Mouse (Mus musculus) Patski (cell line): ENCODE measurements around the gene Asb10. TPM values are rescaled to one million over a fixed set of nuclear protein-coding genes. Genes with fewer than 3 reads are reported as not detected.

ENCODE experiments used
- ATAC-seq: fragments of 100-300 bp; one replicate; pipeline ENCODE4 v1.8.0; 2021
- CTCF ChIA-PET: fragments of 350-600 bp; sonication (Branson Sonifier 250); formaldehyde crosslinking; loops from one replicate; lab custom pipeline; 2022; ENCODE audit warnings: inconsistent platforms; lab: Charles Lee
- POLR2A ChIA-PET: fragments of 350-600 bp; sonication (Branson Sonifier 250); formaldehyde crosslinking; loops from one replicate; lab custom pipeline; 2022; ENCODE audit warnings: antibody characterized with exemption, inconsistent platforms; lab: Charles Lee
- DNase-seq: peaks from one replicate; pipeline ENCODE4 v3.0.0-alpha.2; 2011; ENCODE audit warnings: low read depth, low spot score
- H3K27me3 ChIP-seq: fragments of 371-371 bp; one replicate; pipeline ENCODE4 v1.5.1; 2021
- CTCF ChIP-seq: fragments of 100-300 bp; IDR thresholded peaks from one replicate; pipeline ENCODE4 v1.5.1; 2021
- in situ Hi-C: fragments of 300-500 bp; cut with MboI; formaldehyde crosslinking; loops from 3 replicates; pipeline ENCODE4 v1.11.1; 2018; ENCODE audit warnings: low pct_unique_long_range_greater_than_20kb, mixed read lengths
- polyA plus RNA-seq: library from polyadenylated mRNA; unstranded; gene quantifications from one replicate; pipeline ENCODE4 v1.2.3, GENCODE M21; 2021

The Asb10 gene
- polyA plus RNA-seq, 1 experiment from 2014 or later, result not detected

DNA sequence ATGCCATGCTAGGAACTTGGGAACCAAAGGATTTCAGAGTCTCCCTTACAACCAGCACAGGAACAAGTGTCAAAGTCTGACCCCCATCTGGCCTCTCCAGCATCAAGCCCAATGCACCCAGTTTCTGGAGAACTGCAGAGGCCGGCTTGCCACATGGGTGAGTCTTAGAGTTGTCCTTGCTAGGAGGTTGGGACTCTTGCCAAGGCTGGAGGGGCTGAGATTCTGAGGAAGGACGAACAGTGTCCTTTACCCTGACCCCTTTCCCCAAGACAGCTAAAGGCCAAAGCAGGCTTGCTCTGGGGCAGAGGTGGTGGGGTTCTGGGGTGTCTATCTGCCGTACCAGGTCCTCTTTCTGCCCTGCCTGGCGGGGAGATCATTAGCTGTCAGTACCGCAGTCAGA lies 4.3 kb downstream of the Asb10 start:
- no peak for ATAC-seq
- ChIA-PET CTCF (no interaction called here), POLR2A (no interaction called here)
- peaks cover 5% of the 10 kb centered on the region for H3K27me3 ChIP-seq
- DNase-seq, result no peak
- in situ Hi-C loops, result no loop called here
- TF ChIP-seq CTCF, result no peak

DNA sequence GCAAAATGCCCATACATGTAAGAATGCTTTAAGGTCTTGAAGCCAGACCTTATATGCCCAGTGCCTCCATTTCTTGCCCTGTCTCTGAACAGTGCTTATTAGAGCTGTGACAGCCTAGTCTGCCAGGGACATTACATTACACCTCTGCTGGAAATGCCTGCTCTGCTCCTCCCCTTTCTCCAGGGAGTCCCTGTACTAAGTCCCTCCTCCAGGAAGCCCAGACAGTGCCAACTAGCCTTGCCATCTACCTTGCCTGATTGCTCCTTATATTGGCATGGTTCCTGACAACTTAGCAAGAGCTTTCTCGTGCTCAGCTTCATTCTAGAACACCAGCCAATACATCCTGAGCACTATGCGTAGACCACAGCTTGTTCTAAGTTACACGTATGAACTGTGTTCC lies 5.0 kb downstream of the Asb10 start:
- ChIA-PET CTCF (interaction anchor here (1.8 kb wide), 1 partner anchor 61 kb away, joined by 5 read pairs; no protein-coding TSS in a partner anchor), POLR2A (no interaction called here)

DNA sequence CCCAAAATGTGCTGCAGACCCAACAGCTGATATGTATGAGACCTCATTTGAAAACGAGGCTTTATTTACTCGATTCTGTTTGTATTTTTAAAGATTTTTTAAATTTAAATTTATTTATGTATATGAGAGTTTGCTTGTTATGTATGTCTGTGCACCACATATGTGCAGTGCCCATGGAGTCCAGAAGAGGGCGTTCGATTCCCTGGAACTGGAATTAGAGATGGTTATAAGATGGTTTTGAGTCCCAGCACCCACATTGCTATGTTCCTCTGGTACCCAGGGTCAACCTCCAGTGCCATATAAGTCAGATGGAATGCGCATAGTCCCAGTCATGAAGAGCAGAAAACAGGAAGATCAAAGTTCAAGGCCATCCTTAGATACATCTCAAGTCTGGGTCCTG lies 6.5 kb downstream of the Asb10 start:
- ATAC-seq (no peak), DNase-seq (no peak)
- peaks cover 13% of the 10 kb centered on the region for H3K27me3 ChIP-seq
- TF ChIP-seq CTCF, result no peak
- CTCF ChIA-PET, result interaction anchor here (1.1 to 1.8 kb wide), 2 partner anchors 17 to 63 kb away, joined by 4 to 5 read pairs; no protein-coding TSS in a partner anchor
- POLR2A ChIA-PET, result no interaction called here
- in situ Hi-C loops, result no loop called here

More for the DNA sequence above, 5.0 kb downstream of the Asb10 start:
- in situ Hi-C loops, result no loop called here
- ATAC-seq (no peak), DNase-seq (no peak)
- H3K27me3 ChIP-seq, result peaks cover 8% of the 10 kb centered on the region
- TF ChIP-seq CTCF, result no peak

DNA sequence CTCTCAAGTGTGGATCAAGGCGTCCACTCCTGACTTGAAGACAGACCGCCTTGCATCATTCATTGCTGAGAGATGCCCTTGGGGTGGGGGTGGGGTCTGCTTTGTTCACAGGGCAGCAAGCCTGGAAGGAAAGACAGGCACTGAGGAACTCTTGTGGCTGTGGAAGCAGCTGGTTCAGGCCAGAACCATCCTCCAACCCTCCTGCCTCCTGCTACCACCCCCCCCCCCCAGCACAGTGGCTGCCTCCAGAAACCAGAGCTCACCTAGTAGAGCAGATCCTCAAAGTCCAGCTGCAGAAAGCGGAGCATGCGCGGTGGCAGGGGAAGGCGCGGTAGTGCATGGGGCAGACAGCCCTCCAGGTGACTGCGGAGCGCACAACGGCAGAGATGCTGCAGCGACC lies 7.4 kb downstream of the Asb10 start:
- in situ Hi-C loops, result no loop called here
- no peak for DNase-seq
- POLR2A ChIA-PET, result no interaction called here
- CTCF ChIA-PET, result interaction anchor here (1.1 kb wide), 1 partner anchor 16 kb away, joined by 4 read pairs; no protein-coding TSS in a partner anchor
- peaks cover 18% of the 10 kb centered on the region for H3K27me3 ChIP-seq
- no peak for TF ChIP-seq CTCF
- no peak for ATAC-seq

DNA sequence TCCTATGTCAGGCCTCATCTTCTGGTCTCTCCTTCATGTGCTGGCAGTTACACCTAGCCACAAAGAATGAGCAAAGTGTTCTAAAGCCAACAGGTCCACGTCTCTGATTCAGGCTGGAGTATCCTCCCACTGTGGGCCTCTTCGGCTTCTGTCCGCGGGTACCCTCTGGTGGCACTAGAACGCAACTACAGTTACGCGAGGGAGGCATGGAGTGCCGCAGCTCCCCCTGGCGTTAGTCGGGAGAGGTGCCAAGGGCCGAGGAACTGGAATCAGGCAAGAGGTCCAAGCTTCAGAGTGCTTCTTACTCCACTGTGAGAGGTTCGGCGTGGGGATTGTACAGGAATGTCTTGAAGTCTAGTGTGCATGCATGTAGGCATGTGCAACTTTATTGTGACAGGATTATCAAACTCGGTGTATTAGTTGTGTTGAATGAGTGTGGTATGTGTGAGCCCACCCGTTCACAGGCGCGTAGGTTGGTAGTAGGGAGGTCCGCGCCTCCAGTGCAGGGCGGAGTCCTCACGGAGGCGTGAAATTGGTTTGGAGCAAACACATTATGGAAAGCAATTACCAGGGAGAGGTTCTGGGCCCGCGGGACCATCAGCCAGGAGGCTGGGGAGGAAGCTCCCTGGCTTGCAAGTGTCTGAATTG lies 10.6 kb downstream of the Asb10 start:
- in situ Hi-C loops, result no loop called here
- POLR2A ChIA-PET, result interaction anchor here (1.0 kb wide), 1 partner anchor 14 kb away, joined by 3 read pairs; no protein-coding TSS in a partner anchor
- CTCF ChIA-PET, result interaction anchor here (0.7 to 3.4 kb wide), 16 partner anchors 8 to 135 kb away, joined by 3 to 10 read pairs (median 3); partner anchors contain the start of genes 4931409K22Rik and Asb10
- ATAC-seq, result peak; percentile 82
- H3K27me3 ChIP-seq, result peaks cover 40% of the 10 kb centered on the region
- peak; percentile 58 for DNase-seq
- peak; percentile 100 for TF ChIP-seq CTCF

DNA sequence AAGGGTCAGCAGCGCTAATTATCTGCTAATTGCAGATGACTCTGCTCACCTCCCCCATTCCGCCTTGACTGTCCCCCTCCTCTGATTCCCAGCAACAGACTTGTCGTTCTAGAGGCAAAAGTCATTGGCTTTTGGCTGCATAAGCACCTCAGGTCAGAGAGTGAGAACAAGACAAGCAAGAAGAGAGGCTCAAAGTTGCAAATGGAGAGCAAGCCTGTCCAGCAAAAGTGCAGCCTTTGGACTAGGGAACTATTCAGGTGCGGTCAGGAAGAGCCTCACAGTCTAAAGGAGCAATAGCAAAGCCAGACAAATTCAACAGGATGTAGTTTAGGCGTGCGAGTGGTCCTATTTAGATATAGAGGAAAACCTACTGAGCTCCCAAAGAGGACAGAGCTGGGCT lies 13.0 kb downstream of the Asb10 start:
- no peak for TF ChIP-seq CTCF
- ATAC-seq (no peak), DNase-seq (no peak)
- in situ Hi-C loops, result no loop called here
- ChIA-PET POLR2A (no interaction called here), CTCF (interaction anchor here (0.8 to 1.6 kb wide), 2 partner anchors 17 to 30 kb away, joined by 3 to 9 read pairs; no protein-coding TSS in a partner anchor)
- H3K27me3 ChIP-seq, result peaks cover 55% of the 10 kb centered on the region

DNA sequence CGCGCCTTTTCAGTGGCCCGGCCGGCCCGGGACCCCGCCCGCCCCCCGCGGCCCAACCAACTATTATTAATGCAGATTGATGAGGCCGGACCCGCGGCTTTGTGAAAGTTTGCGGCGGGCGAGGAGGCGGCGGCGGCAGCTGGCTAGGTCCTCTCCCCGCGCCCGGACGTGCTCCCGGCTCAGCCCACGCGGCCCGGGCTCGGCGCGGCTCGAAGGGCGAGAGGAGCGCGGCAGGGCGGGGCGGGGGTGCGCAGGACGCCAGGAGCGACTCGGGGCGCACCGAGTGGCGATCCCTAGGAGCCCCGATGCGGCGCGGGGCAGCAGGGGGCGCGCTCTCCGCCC lies 13.9 kb downstream of the Asb10 start, which contains the start of gene Gbx1:
Gbx1 (minus strand) TSS at position 314 of the 342 bp plus-strand sequence.
- POLR2A ChIA-PET, result no interaction called here
- CTCF ChIA-PET, result no interaction called here
- ATAC-seq (no peak), DNase-seq (no peak)
- in situ Hi-C loops, result no loop called here
- H3K27me3 ChIP-seq, result peaks cover 58% of the 10 kb centered on the region
- no peak for TF ChIP-seq CTCF

DNA sequence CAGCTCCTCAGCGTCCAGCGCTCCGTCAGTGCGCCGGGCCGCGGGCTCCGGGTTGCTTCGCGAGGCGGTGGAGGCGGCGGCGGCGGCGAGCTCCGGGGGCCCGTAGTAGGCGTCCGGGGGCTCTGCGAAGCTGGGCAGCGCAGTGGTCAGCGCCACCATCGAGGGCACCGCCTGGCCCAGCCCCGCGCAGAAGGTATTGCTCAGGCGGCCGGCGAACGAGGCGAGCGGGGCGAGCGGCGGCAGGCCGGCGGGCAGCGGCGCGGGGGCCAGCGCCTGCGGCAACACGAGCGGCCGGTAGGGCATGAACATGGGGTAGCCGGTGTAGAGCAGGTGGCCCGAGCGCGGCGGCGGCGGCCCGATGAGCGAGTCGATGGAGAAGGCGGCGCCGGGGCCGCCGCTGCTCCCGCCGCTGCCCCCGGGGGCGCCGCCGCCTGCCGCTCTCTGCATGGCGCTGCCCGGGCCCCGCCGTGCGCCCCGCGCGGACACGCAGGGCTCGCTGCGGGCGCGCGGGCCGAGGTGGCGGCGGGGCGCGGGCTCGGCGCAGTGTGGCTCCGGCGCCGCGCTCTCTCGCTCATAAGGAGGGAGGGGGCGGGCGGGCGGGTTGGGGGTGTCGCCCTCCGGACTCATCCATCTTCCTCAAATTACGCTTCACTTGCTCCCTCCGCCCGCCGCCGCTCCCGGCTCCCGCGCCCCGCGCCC lies 14.4 kb downstream of the Asb10 start:
- ChIA-PET CTCF (no interaction called here), POLR2A (no interaction called here)
- DNase-seq (no peak), ATAC-seq (no peak)
- in situ Hi-C loops, result no loop called here
- TF ChIP-seq CTCF, result no peak
- peaks cover 62% of the 10 kb centered on the region for H3K27me3 ChIP-seq

DNA sequence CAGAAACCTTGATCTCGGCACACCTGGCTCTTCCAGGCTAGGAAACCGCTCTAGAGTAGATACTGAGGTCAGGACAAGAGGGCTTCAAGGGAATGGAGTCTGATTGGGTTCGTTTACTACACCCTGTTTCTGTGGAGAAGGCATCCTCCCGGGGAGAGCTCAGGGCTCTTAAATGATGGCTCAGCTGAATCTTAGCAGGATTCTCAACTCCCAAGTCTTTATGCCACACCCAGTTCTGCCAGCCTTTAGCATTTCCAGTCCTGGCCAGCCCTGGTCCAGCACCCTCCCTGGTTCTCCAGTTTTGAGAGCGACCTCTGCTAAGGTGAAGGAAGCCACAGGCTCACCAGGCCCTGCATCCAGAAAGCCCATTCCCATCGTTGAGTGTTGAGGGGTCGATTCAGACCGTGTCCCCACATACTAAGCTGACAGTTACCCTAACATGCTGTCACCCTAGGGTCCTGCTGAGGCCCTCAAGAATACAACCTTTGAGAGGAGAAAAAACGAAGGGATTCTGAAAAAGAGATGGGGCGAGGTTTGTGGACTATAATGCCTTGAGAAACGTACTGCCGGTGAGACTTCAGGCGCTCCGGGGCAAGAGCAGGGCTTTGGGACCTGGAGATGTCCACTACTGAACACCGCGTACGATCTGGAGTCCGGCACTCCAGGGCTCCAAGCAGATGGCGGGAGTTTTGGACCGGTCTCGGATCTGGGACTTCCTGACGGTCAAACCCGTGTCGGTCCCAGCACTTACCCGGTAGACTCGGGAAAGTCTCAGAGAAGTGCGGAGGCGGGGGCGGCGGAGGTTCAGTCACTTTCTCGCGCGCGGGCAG lies 15.2 kb downstream of the Asb10 start:
- ChIA-PET CTCF (interaction anchor here (2.0 kb wide), 1 partner anchor 15 kb away, joined by 9 read pairs; no protein-coding TSS in a partner anchor), POLR2A (no interaction called here)

DNA sequence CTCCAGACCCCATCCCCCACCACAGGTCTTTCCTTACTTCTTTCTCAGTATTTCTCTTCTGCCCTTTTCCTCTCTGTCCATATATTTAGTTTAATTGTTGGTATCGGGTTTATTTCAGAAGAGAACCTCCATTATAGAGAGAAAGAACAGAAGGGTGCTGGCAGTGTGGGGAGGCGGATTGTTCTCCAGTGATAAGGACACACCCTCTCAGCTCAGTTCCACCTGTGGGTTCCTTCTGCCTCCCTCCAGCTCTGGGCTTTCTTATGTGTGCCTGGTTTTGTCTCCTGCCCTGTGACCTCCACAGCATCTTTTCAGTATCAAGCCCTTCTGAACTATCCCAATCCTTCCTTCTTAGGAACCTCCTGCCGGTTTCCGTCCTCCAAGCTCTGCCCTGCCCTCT lies 16.3 kb downstream of the Asb10 start:
- in situ Hi-C loops, result no loop called here
- TF ChIP-seq CTCF, result no peak
- ATAC-seq (no peak), DNase-seq (no peak)
- peaks cover 56% of the 10 kb centered on the region for H3K27me3 ChIP-seq
- CTCF ChIA-PET, result interaction anchor here (1.0 to 2.0 kb wide), 2 partner anchors 14 to 17 kb away, joined by 4 to 9 read pairs; no protein-coding TSS in a partner anchor
- POLR2A ChIA-PET, result no interaction called here

More for the DNA sequence above, 15.2 kb downstream of the Asb10 start:
- in situ Hi-C loops, result no loop called here
- H3K27me3 ChIP-seq, result peaks cover 59% of the 10 kb centered on the region
- DNase-seq, result no peak
- no peak for ATAC-seq
- TF ChIP-seq CTCF, result no peak
